Mouse (Mus musculus): Measurements from ENCODE around the gene Hoxb7.

GRCm38 (mm10) chr11:96284774-96285734 lies 1.4 kb upstream of the Hoxb7 start:
- TF ChIP-seq CTCF (IDR thresholded peaks at IDR 0.05; ENCODE audit: borderline replicate concordance, insufficient read depth, low read depth, low read length): no peak
- no peak for TF ChIP-seq POLR2A (IDR thresholded peaks at IDR 0.05; ENCODE audit: borderline replicate concordance, insufficient read depth, low read length)
